Mouse (Mus musculus): ENCODE measurements at regions not wholly inside any gene's neighbourhood (a gene's known extent, or its start where the extent isn't known, plus 50 kb on each side); places are given as distances from the start of the nearest gene placed in this dataset.
"Not testable (repeated sequence)": the region's sequence is repeated elsewhere in the genome, so short reads cannot be mapped to it uniquely, and the experiment has no call there.

GRCm38 (mm10) chr14:52879978-52880377 is 384.4 kb upstream of the Olfr1507 start:
- not testable (repeated sequence) for DNase-seq (ENCODE audit: low read depth, low spot score)

- DNase-seq (ENCODE audit: low read depth, low spot score): not testable (repeated sequence)
These were observed 368.3 kb upstream of the Olfr1507 start for GRCm38 (mm10) chr14:52863841-52864240.

- not testable (repeated sequence) for DNase-seq (ENCODE audit: low read depth, low spot score)
These were observed 367.6 kb upstream of the Olfr1507 start for GRCm38 (mm10) chr14:52863107-52863506.

- DNase-seq (ENCODE audit: low read depth, low spot score): not testable (repeated sequence)
These were observed 366.9 kb upstream of the Olfr1507 start for GRCm38 (mm10) chr14:52862491-52862890.

GRCm38 (mm10) chr14:52855339-52855738 is 359.8 kb upstream of the Olfr1507 start:
- not testable (repeated sequence) for DNase-seq (ENCODE audit: low read depth, low spot score)

GRCm38 (mm10) chr14:52853598-52853997 is 358.0 kb upstream of the Olfr1507 start:
- not testable (repeated sequence) for DNase-seq (ENCODE audit: low read depth, low spot score)

GRCm38 (mm10) chr14:52847970-52848369 is 352.4 kb upstream of the Olfr1507 start:
- DNase-seq (ENCODE audit: low read depth, low spot score): not testable (repeated sequence)

GRCm38 (mm10) chr14:52824005-52824404 is 328.5 kb upstream of the Olfr1507 start:
- not testable (repeated sequence) for DNase-seq (ENCODE audit: low read depth, low spot score)

GRCm38 (mm10) chr14:52821617-52822016 is 326.1 kb upstream of the Olfr1507 start:
- not testable (repeated sequence) for DNase-seq (ENCODE audit: low read depth, low spot score)

GRCm38 (mm10) chr14:52811128-52811415 is 315.5 kb upstream of the Olfr1507 start:
- not testable (repeated sequence) for DNase-seq (ENCODE audit: low read depth, low spot score)

- not testable (repeated sequence) for DNase-seq (ENCODE audit: low read depth, low spot score)
These were observed 315.0 kb upstream of the Olfr1507 start for GRCm38 (mm10) chr14:52810275-52811127.

- DNase-seq (ENCODE audit: low read depth, low spot score): not testable (repeated sequence)
These were observed 306.2 kb upstream of the Olfr1507 start for GRCm38 (mm10) chr14:52801705-52802104.

- not testable (repeated sequence) for DNase-seq (ENCODE audit: low read depth, low spot score)
These were observed 297.1 kb upstream of the Olfr1507 start for GRCm38 (mm10) chr14:52792600-52792999.

- DNase-seq (ENCODE audit: low read depth, low spot score): not testable (repeated sequence)
These were observed 296.3 kb upstream of the Olfr1507 start for GRCm38 (mm10) chr14:52791828-52792227.

- DNase-seq (ENCODE audit: low read depth, low spot score): not testable (repeated sequence)
These were observed 287.3 kb upstream of the Olfr1507 start for GRCm38 (mm10) chr14:52782832-52783231.

- peak; percentile 41 for DNase-seq (ENCODE audit: low read depth, low spot score)
These were observed 280.3 kb upstream of the Olfr1507 start for GRCm38 (mm10) chr14:52775816-52776215.

- peak; percentile 33 for DNase-seq (ENCODE audit: low read depth, low spot score)
These were observed 273.9 kb upstream of the Olfr1507 start for GRCm38 (mm10) chr14:52769450-52769849.

GRCm38 (mm10) chr14:52752159-52752558 is 256.6 kb upstream of the Olfr1507 start:
- peak; percentile 46 for DNase-seq (ENCODE audit: low read depth, low spot score)

GRCm38 (mm10) chr14:52726680-52727079 is 231.1 kb upstream of the Olfr1507 start:
- DNase-seq (ENCODE audit: low read depth, low spot score): not testable (repeated sequence)

- not testable (repeated sequence) for DNase-seq (ENCODE audit: low read depth, low spot score)
These were observed 229.4 kb upstream of the Olfr1507 start for GRCm38 (mm10) chr14:52724988-52725387.

- peak; percentile 27 for DNase-seq (ENCODE audit: low read depth, low spot score)
These were observed 225.1 kb upstream of the Olfr1507 start for GRCm38 (mm10) chr14:52720640-52721039.

- DNase-seq (ENCODE audit: low read depth, low spot score): not testable (repeated sequence)
These were observed 205.3 kb upstream of the Olfr1507 start for GRCm38 (mm10) chr14:52700851-52701250.

GRCm38 (mm10) chr14:52683636-52684035 is 188.1 kb upstream of the Olfr1507 start:
- DNase-seq (ENCODE audit: low read depth, low spot score): not testable (repeated sequence)
